Mouse (Mus musculus) bone marrow macrophage, adult 2 months (primary cell): ENCODE data around the gene Olfr692.

Experiments used
- CTCF ChIP-seq: IDR thresholded peaks from 2 replicates; pipeline ENCODE4 v1.5.1; 2012; ENCODE audit warnings: low read depth, mild to moderate bottlenecking, low read length, moderate library complexity
- POLR2A ChIP-seq: IDR thresholded peaks from 2 replicates; pipeline ENCODE4 v1.6.1; 2012; ENCODE audit warnings: mild to moderate bottlenecking, low read depth, low read length, borderline replicate concordance

- no peak for TF ChIP-seq CTCF
- no peak for TF ChIP-seq POLR2A
These were observed 5.9 kb downstream of the Olfr692 start for GRCm38 (mm10) chr7:105373976-105374375.
